Mouse (Mus musculus) olfactory bulb, adult 2 months (tissue): ENCODE data around the gene Tas2r119. TPM values are rescaled to one million over a fixed set of nuclear protein-coding genes. Genes with fewer than 3 reads are reported as not detected.

ENCODE experiments used
- H3K27ac ChIP-seq: fragments of 200-500 bp; 2 replicates; pipeline ENCODE4 v1.5.1; 2012; ENCODE audit warnings: low read depth, low read length; ENCODE audit not compliant: insufficient read depth
- H3K4me1 ChIP-seq: fragments of 200-500 bp; 2 replicates; pipeline ENCODE4 v1.6.1; 2012; ENCODE audit warnings: low read length; ENCODE audit not compliant: control insufficient read depth, insufficient read depth
- H3K4me3 ChIP-seq: fragments of 200-500 bp; 2 replicates; pipeline ENCODE4 v1.5.1; 2012; ENCODE audit warnings: mild to moderate bottlenecking, low read depth, low read length, moderate library complexity; ENCODE audit not compliant: insufficient read depth
- CTCF ChIP-seq: fragments of 200-500 bp; IDR thresholded peaks from 2 replicates; pipeline ENCODE4 v1.5.1; 2012; ENCODE audit warnings: low read depth, mild to moderate bottlenecking, low read length, moderate library complexity; ENCODE audit not compliant: insufficient read depth
- POLR2A ChIP-seq: fragments of 200-500 bp; IDR thresholded peaks from 2 replicates; pipeline ENCODE4 v1.6.1; 2012; ENCODE audit warnings: mild to moderate bottlenecking, low read depth, low read length, moderate library complexity; ENCODE audit not compliant: insufficient read depth
- WGBS: fragments of 180-500 bp; shearing (Covaris S2); methylation state at CpG from one replicate; pipeline ENCODE4 v1.1.7; 2018; 5-methylcytosine and 5-hydroxymethylcytosine counted together
- polyA plus RNA-seq: library from polyadenylated mRNA; stranded (reverse); fragments of >200 nt; gene quantifications from 2 replicates; pipeline ENCODE4 v1.2.4, GENCODE M21; 2012; ENCODE audit warnings: low replicate concordance; ENCODE audit not compliant: missing spikeins, insufficient read depth, insufficient read length

The Tas2r119 gene
- not detected in 2 replicates for polyA plus RNA-seq

DNA sequence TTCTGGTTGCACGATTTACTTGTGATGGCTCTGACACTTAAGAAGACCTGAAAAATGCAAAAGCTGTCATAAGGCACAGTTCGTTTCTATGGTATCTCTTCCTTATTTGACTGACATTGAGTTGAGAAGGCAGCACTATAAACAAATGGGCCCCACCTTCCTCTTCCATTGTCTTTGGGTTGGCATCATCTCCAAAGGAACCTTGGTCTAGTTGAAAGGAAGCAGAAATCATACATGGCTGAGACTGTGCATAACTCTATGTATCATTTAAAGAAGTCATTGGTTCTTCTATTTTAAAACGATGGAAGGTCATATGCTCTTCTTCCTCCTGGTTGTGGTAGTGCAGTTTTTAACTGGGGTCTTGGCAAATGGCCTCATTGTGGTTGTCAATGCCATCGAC is at the start of gene Tas2r119:
TSS of gene Tas2r119 (plus strand) at position 301 of the 400 bp plus-strand sequence.
- Histone ChIP-seq H3K4me1 (no peaks in the 10 kb centered on the region), H3K27ac (no peak within 1 kb of the TSS), H3K4me3 (no peak within 1 kb of the TSS)
- no peak for TF ChIP-seq CTCF
- no peak for TF ChIP-seq POLR2A
- 89% methylated on average over 4 of the region's 4 CpGs for WGBS

DNA sequence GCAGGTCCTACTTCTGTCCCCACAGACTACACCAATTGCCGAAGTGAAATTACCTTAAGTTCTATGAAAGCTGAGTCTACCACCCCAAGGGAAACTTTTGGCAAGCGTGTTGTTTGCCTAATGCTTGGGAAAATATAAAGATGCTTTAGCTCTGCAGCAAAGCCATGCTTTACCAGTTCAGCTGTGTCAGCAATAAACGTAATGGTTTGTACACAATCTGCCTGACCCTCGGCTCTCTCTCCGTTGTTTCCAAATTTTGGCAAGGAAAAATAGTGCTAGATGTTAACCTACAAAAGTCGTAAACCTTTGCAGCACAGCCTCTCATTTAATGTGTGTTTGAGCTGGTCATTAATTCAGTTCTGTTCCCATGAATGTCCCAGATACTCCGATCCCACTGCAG is 44.8 kb upstream of the Tas2r119 start:
- Histone ChIP-seq H3K27ac (no peak overlapping the region), H3K4me1 (no peaks in the 10 kb centered on the region), H3K4me3 (no peak overlapping the region)
- WGBS, result 88% methylated on average over 7 of the region's 7 CpGs
- TF ChIP-seq POLR2A, result no peak
- no peak for TF ChIP-seq CTCF

DNA sequence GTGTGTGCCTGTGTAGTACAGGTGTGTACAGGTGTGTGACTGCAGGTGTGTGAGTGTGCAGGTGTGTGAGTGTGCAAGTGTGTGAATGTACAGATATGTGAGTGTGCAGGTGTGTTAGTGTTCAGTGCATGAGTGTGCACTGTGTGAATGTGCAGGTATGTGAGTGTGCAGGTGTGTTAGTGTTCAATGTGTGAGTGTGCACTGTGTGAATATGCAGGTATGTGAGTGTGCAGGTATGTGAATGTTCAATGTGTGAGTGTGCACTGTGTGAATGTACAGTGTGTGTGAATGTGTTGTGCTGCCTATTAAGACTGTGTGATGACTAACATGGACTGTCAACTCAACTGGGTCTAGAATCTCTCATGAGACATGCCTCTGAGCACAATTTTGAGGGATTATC is 35.4 kb upstream of the Tas2r119 start:
- no peak overlapping the region for H3K27ac ChIP-seq
- no peaks in the 10 kb centered on the region for H3K4me1 ChIP-seq
- no peak overlapping the region for H3K4me3 ChIP-seq
- no peak for TF ChIP-seq CTCF
- no peak for TF ChIP-seq POLR2A

DNA sequence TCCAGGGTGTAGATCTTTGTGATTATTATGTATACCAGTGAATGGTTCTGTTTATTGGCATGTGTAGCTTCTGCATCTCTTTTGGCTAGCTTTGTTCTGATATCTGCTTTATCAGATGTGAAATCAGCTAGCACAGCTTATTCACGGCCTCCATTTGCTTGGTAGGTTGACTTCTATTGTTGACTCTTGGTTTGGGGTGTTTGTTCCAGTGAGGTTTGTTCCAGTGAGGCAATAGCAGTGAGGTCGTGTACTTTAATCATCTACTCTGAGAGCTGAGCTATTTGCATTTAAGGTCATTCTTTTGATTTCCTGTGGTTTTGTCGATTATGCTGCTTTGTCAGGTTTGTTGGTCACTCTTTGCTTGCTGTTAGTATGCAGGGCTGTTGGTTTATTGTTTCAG is 32.8 kb upstream of the Tas2r119 start:
- WGBS, result 58% methylated on average over 3 of the region's 3 CpGs
- TF ChIP-seq CTCF (no peak), POLR2A (no peak)
- Histone ChIP-seq H3K27ac (no peak overlapping the region), H3K4me1 (no peaks in the 10 kb centered on the region), H3K4me3 (no peak overlapping the region)

DNA sequence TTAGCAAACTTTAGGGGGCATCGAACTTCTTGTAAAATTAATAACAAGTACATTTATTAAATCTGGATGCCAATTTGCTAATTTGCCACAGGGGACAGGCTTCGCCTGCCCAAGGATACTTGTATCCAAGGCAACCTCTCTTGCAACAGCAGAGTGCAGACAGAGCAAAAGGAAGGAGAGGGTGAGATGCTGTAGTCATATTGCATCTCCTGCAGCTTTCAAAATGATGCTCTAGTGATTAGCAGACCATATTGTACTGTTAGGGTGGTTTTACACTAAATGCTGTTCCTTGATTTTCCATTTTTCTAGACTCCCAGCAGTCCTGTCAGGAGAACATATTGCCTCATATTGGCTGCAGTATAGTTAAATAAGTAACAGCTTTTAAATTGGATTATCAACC is 23.7 kb upstream of the Tas2r119 start:
- no peaks in the 10 kb centered on the region for H3K4me1 ChIP-seq
- no peak overlapping the region for H3K27ac ChIP-seq
- TF ChIP-seq CTCF (no peak), POLR2A (no peak)
- WGBS, result 88% methylated on average over 2 of the region's 2 CpGs
- H3K4me3 ChIP-seq, result no peak overlapping the region

DNA sequence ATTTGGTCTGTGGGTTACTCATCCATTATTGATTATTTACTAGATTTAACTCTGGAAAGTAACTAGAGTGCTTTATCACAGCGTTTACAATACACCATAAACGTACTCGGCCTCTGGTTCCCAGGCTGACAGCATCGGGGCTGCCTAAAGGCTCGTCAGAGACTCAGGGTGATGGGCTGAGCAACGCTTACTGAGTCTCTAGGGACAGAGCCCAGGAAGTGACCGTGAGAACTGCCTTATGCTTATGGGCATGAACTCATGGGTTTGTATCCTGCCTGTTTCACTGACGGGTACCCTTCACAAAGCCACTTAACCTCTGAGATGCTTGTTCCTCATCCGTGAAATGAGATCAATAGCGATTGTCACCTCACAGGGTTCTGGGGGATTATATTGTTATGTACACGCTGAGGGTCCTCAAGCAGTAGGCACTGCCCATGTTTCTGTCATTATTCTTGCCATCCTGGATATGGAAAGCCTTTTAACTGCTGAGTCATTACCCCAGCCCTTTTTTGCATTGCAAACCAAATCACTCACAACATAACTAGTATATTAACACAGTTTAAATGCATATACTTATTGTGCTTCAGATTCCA is 23.1 kb upstream of the Tas2r119 start:
- Histone ChIP-seq H3K4me1 (no peaks in the 10 kb centered on the region), H3K4me3 (no peak overlapping the region), H3K27ac (no peak overlapping the region)
- 84% methylated on average over 11 of the region's 11 CpGs for WGBS
- TF ChIP-seq CTCF, result no peak

DNA sequence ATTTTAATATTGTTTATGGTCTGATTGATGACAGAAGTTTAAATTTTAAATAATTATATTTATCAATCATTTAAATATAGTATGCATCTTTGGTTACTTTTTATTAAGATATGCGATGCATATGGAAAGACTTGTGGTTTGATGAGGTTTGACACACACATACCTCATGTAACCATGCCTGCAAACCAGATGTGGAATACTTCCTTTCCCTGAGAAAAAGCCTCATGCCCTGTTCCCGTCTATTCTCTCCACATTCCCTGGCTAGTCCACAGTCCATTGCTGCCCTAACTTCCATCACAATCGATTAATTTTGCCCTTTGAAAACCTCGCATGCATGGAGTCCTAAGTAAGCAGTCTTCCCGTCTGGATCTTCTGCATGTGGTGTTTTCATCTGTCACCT is 21.0 kb upstream of the Tas2r119 start:
- TF ChIP-seq POLR2A (no peak), CTCF (no peak)
- no peak overlapping the region for H3K4me3 ChIP-seq
- WGBS, result 59% methylated on average over 5 of the region's 5 CpGs
- no peak overlapping the region for H3K27ac ChIP-seq
- no peaks in the 10 kb centered on the region for H3K4me1 ChIP-seq

DNA sequence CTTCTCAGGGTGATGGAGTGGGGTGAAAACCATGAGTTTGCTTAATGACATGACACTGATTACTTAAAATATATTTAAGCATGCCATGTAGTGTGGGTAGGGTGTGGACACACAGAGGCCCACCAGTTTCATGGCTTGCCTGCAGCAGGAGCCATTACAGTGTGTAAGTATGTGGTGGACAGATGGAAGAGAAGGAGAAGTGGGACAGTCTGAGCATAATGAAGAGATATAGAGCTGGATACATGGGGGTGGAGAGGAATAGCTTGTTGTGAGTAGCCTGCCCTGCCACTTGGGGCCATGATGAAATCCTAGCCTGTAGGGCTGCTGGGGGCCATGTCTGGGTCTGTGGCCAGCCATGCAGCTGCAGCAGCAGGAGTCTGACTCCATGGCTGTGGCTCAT is 16.8 kb upstream of the Tas2r119 start:
- TF ChIP-seq CTCF (no peak), POLR2A (no peak)
- Histone ChIP-seq H3K4me3 (no peak overlapping the region), H3K4me1 (no peaks in the 10 kb centered on the region), H3K27ac (no peak overlapping the region)

DNA sequence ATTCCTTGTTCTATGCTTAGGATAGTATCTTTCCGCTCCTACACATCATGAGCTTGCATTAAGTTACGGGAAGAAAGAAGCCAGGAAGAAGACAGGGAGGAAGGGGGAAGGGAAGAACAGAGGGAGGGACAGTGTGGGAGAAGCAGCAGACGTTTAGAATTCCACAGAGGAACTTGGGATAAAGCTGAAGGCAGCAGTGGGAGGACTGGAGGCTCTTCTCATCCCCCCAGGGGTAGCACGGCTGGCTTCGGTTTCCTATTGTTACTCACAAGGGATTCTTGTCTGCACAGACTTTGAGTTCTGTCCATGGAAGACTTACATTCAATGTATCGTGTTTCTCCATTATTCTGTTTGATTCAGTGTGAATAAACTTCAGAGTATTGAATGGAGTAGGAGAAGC is 5.3 kb upstream of the Tas2r119 start:
- H3K4me1 ChIP-seq, result no peaks in the 10 kb centered on the region
- 41% methylated on average over 6 of the region's 6 CpGs for WGBS
- TF ChIP-seq POLR2A (no peak), CTCF (no peak)
- no peak overlapping the region for H3K4me3 ChIP-seq
- no peak overlapping the region for H3K27ac ChIP-seq
